Mouse (Mus musculus): ENCODE measurements at regions not wholly inside any gene's neighbourhood (a gene's known extent, or its start where the extent isn't known, plus 50 kb on each side); places are given as distances from the start of the nearest gene placed in this dataset.
A peak's percentile ranks its signal among the peaks of the same experiment; 100 is the strongest.
"Not testable (repeated sequence)": the region's sequence is repeated elsewhere in the genome, so short reads cannot be mapped to it uniquely, and the experiment has no call there.

- DNase-seq, result no peak
Observed at GRCm38 (mm10) chr3:21149618-21150017, 782.6 kb upstream of the Agtr1b start.

GRCm38 (mm10) chr3:21128821-21129504, 762.0 kb upstream of the Agtr1b start:
- no peak for DNase-seq

- DNase-seq, result no peak
Observed at GRCm38 (mm10) chr3:21126191-21126590, 759.2 kb upstream of the Agtr1b start.

- no peak for DNase-seq
Observed at GRCm38 (mm10) chr3:21118164-21118902, 751.4 kb upstream of the Agtr1b start.

- no peak for DNase-seq
Observed at GRCm38 (mm10) chr3:21111735-21112518, 745.0 kb upstream of the Agtr1b start.

GRCm38 (mm10) chr3:21090206-21090605, 723.2 kb upstream of the Agtr1b start:
- DNase-seq, result no peak

- DNase-seq, result no peak
Observed at GRCm38 (mm10) chr3:21086426-21086825, 719.4 kb upstream of the Agtr1b start.

- no peak for DNase-seq
Observed at GRCm38 (mm10) chr3:21077548-21077947, 710.6 kb upstream of the Agtr1b start.

GRCm38 (mm10) chr3:21053337-21053736, 686.4 kb upstream of the Agtr1b start:
- not testable (repeated sequence) for DNase-seq

- DNase-seq, result not testable (repeated sequence)
Observed at GRCm38 (mm10) chr3:21049365-21049764, 682.4 kb upstream of the Agtr1b start.

- DNase-seq, result no peak
Observed at GRCm38 (mm10) chr3:21045981-21046380, 679.0 kb upstream of the Agtr1b start.

GRCm38 (mm10) chr3:21025876-21026275, 658.9 kb upstream of the Agtr1b start:
- no peak for DNase-seq

GRCm38 (mm10) chr3:21020946-21021345, 654.0 kb upstream of the Agtr1b start:
- DNase-seq, result no peak

GRCm38 (mm10) chr3:21020297-21020696, 653.3 kb upstream of the Agtr1b start:
- no peak for DNase-seq

- DNase-seq, result no peak
Observed at GRCm38 (mm10) chr3:21009650-21010049, 642.7 kb upstream of the Agtr1b start.

- DNase-seq, result no peak
Observed at GRCm38 (mm10) chr3:20998295-20998694, 631.3 kb upstream of the Agtr1b start.

GRCm38 (mm10) chr3:20989486-20989970, 622.6 kb upstream of the Agtr1b start:
- no peak for DNase-seq

GRCm38 (mm10) chr3:20986942-20987341, 620.0 kb upstream of the Agtr1b start:
- DNase-seq, result no peak

- no peak for DNase-seq
Observed at GRCm38 (mm10) chr3:20986377-20986727, 619.4 kb upstream of the Agtr1b start.

GRCm38 (mm10) chr3:20985682-20986376, 618.9 kb upstream of the Agtr1b start:
- DNase-seq, result peak; percentile 41

- DNase-seq, result no peak
Observed at GRCm38 (mm10) chr3:20984146-20984545, 617.2 kb upstream of the Agtr1b start.

- no peak for DNase-seq
Observed at GRCm38 (mm10) chr3:20973077-20973476, 606.1 kb upstream of the Agtr1b start.

Measured in adrenal gland, postnatal 10 days (tissue).